ENCODE assay signal across 8 mouse cellular contexts in the genomic region with DNA sequence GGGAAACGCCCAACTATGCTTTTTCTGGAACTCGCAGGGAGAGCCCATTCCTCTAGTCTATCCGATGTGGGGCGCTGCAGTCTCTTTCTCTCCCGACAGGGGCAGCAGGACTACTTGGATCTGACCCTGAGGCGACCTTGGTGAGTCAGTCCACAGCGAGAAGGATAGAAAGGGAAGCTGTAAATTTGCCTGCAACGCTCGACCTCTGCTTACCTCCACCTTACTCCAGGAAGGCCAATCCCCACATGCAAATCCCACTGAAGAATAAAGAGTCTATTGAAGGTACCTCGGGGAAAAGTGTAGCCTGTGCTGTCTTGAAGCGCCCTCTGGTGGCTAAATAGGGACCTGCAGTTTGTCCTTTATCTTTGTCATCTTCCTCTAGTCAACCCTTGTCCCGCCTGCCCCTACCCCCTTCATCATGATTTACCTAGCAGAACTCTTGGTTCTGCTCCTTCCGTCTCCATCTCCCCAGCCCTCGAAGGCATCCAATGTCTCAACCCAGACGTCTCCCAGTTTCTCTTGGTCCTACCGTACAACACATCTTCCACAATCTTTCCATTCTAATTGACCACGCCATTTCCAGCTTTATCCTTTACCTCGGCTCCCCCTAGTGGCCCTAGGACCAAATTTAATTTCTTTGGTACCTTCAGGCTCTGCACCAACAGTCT. TPM values are rescaled to one million over a fixed set of nuclear protein-coding genes. Genes with fewer than 3 reads are reported as not detected.
A peak's percentile ranks its signal among the peaks of the same experiment; 100 is the strongest.
DNase-seq lines count a peak whose midpoint lies in the region; ATAC-seq lines count a peak whose summit lies in the region.

No protein-coding gene starts in this region.

- peaks cover 21% of the 10 kb centered on the region for H3K4me1 ChIP-seq in hindbrain, embryonic 16.5 days (ENCODE audit: control insufficient read depth, insufficient read depth, low read depth, low read length)

- peak; percentile 54 for ATAC-seq in hindbrain, embryonic 16.5 days

- H3K79me2 ChIP-seq in macrophage (ENCODE audit: inconsistent target), result no peaks in the 10 kb centered on the region

- H3K4me2 ChIP-seq in hindbrain, embryonic 16.5 days (ENCODE audit: low read length), result peak overlapping the region; percentile 72

- H3K27ac ChIP-seq in hindbrain, embryonic 16.5 days (ENCODE audit: low read depth, low read length), result 0 out of 2 replicates have a peak overlapping the region, but pooled peaks have one; percentile 56
- H3K27ac ChIP-seq in macrophage, result no peak overlapping the region

- no peaks in the 10 kb centered on the region for H3K27me3 ChIP-seq in hindbrain, embryonic 16.5 days (replicated peaks; ENCODE audit: control insufficient read depth, insufficient read depth, low read length)

- DNase-seq in T-cell, adult 2 months (ENCODE audit: low spot score), result peak; percentile 76
- DNase-seq in cerebellum, postnatal 36 days, result peak; percentile 93 to 98
- DNase-seq in gastrocnemius, adult 18-20 months (ENCODE audit: low spot score), result peak; percentile 83
- DNase-seq in left cerebral cortex, adult 18-20 months (ENCODE audit: low spot score in 2 of 2), result peak; percentile 90 to 94
- DNase-seq in right cerebral cortex, adult 18-20 months, result peak; percentile 88
- peak; percentile 49 for DNase-seq in urinary bladder, postnatal 10 days (ENCODE audit: low spot score)

- WGBS in hindbrain, embryonic 16.5 days, result 1% methylated on average over 18 of the region's 18 CpGs
- 1% methylated on average over 18 of the region's 18 CpGs for WGBS in macrophage (ENCODE audit: missing documents)

- peak overlapping the region; percentile 56 for H3K9ac ChIP-seq in hindbrain, embryonic 16.5 days (ENCODE audit: low read depth, low read length)

- no peaks in the 10 kb centered on the region for H3K9me3 ChIP-seq in hindbrain, embryonic 16.5 days (ENCODE audit: control insufficient read depth, low read length)

- H3K4me3 ChIP-seq in hindbrain, embryonic 16.5 days (ENCODE audit: low read length), result peak overlapping the region; percentile 42
- H3K4me3 ChIP-seq in macrophage (ENCODE audit: inconsistent target), result peak overlapping the region; percentile 10; the same call in 1 of the 2 replicates

- no peaks in the 10 kb centered on the region for H3K36me3 ChIP-seq in hindbrain, embryonic 16.5 days (ENCODE audit: control insufficient read depth, insufficient read depth, low read length)
- H3K36me3 ChIP-seq in macrophage (ENCODE audit: inconsistent target), result no peaks in the 10 kb centered on the region

RNA-seq across cellular contexts. Expression of a gene that starts 4.3 kb away (rescaled TPM):
- total RNA-seq in gastrocnemius, adult 18-20 months (2021), result under 1 TPM in 1 of 2 experiments, not detected in 1; 0.05 TPM
- 3.7 and 4.5 TPM in 2 replicates for polyA plus RNA-seq in hindbrain, embryonic 16.5 days (2015; fragmentation: Nextera tagmentation; extraction: Ambion mirVana)
- 1 to 10 TPM; 2.8 to 3.1 TPM for total RNA-seq in left cerebral cortex, adult 18-20 months (2021)
- total RNA-seq in macrophage (2018; cell fraction: chromatin; rRNA removed), result under 1 TPM in 1 of 26 experiments, not detected in 25; 0.22 TPM
- total RNA-seq in macrophage (2018; cell fraction: cytosol; rRNA removed), result not detected
- total RNA-seq in macrophage (2018; cell fraction: nucleus; rRNA removed), result not detected
- not detected in 3 replicates for polyA plus RNA-seq in macrophage (2018)
